Mouse (Mus musculus): ENCODE measurements around the gene Olfr619. TPM values are rescaled to one million over a fixed set of nuclear protein-coding genes. Genes with fewer than 3 reads are reported as not detected.

Olfr619 gene
- polyA plus RNA-seq (2014; fragmentation: Illumina TruSeq; extraction: RNeasy Lipid Tissue Mini Kit (QIAGEN cat#74804); ENCODE audit: low read depth, low replicate concordance), result not detected

DNA sequence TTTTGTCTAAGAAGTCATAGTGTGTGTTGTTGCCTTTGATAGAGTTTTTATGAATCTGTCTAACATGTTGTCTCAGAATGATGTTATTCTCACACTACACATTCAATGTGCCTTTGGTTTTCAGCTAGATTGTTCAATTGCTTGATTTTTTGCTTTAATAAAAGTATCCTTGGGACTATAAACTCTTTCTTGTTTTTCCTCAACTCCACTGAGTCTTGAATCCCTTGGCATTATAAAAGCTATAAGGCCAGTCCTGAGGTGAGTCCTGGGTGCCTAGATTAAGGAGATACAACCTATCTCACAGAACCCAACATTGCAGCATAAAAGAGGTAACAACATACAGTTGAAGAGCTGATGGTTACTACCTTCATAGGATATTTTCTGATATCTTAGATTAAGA is at the start of gene Olfr619:
Gene Olfr619 (plus strand): TSS at position 301 of the 400 bp plus-strand sequence.

GRCm38 (mm10) chr7:103555779-103556178 is 44.6 kb upstream of the Olfr619 start, which contains the start of gene Olfr615:
Gene Olfr615 (plus strand): TSS chr7:103556079.

GRCm38 (mm10) chr7:103569043-103569442 is 31.3 kb upstream of the Olfr619 start, which contains the start of gene Olfr616:
Gene Olfr616 (minus strand): TSS chr7:103569143.

GRCm38 (mm10) chr7:103572761-103573160 is 27.6 kb upstream of the Olfr619 start, which contains the start of gene Olfr617:
Gene Olfr617 (plus strand): TSS chr7:103573061.

GRCm38 (mm10) chr7:103589803-103590202 is 10.6 kb upstream of the Olfr619 start, which contains the start of gene Olfr618:
Gene Olfr618 (plus strand): TSS chr7:103590103.

DNA sequence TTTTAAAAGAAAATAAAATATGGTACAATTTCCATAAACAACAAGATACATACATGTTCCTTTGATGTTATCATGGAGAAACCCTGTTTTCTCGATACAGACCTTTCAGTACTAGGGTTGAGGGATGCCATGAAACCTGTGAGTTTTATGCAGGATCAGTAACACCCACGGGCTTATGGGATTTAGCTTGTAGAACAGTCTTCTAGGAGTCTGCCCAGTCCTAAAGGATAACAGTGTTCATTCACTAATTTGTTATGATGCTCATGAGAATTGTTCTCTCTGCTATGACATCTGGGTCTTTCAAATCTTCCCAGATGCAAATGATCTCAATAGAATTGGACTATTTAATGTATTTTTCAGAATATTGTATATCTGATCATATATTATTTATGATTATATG is 12.1 kb downstream of the Olfr619 start, which contains the start of gene Olfr620:
Gene Olfr620 (minus strand): TSS at position 101 of the 400 bp plus-strand sequence.

GRCm38 (mm10) chr7:103642602-103643001 is 42.2 kb downstream of the Olfr619 start, which contains the start of gene Olfr622:
Gene Olfr622 (minus strand): TSS chr7:103642702.

Other genes with a start within 250 kb of the Olfr619 start
- not detected for gene Olfr601, start 237.9 kb upstream of the Olfr619 start, polyA plus RNA-seq (2014; fragmentation: Illumina TruSeq; extraction: RNeasy Lipid Tissue Mini Kit (QIAGEN cat#74804); ENCODE audit: low read depth, low replicate concordance)
- gene Olfr603, start 214.4 kb upstream of the Olfr619 start, polyA plus RNA-seq (2014; fragmentation: Illumina TruSeq; extraction: RNeasy Lipid Tissue Mini Kit (QIAGEN cat#74804); ENCODE audit: low read depth, low replicate concordance), result not detected
- not detected for gene Usp17lc, start 185.5 kb upstream of the Olfr619 start, polyA plus RNA-seq (2014; fragmentation: Illumina TruSeq; extraction: RNeasy Lipid Tissue Mini Kit (QIAGEN cat#74804); ENCODE audit: low read depth, low replicate concordance)
- not detected for gene Olfr605, start 155.1 kb upstream of the Olfr619 start, polyA plus RNA-seq (2014; fragmentation: Illumina TruSeq; extraction: RNeasy Lipid Tissue Mini Kit (QIAGEN cat#74804); ENCODE audit: low read depth, low replicate concordance)
- gene Olfr606, start 151.5 kb upstream of the Olfr619 start, polyA plus RNA-seq (2014; fragmentation: Illumina TruSeq; extraction: RNeasy Lipid Tissue Mini Kit (QIAGEN cat#74804); ENCODE audit: low read depth, low replicate concordance), result not detected
- not detected for gene Olfr607, start 136.4 kb upstream of the Olfr619 start, polyA plus RNA-seq (2014; fragmentation: Illumina TruSeq; extraction: RNeasy Lipid Tissue Mini Kit (QIAGEN cat#74804); ENCODE audit: low read depth, low replicate concordance)
- not detected for gene Olfr608, start 130.7 kb upstream of the Olfr619 start, polyA plus RNA-seq (2014; fragmentation: Illumina TruSeq; extraction: RNeasy Lipid Tissue Mini Kit (QIAGEN cat#74804); ENCODE audit: low read depth, low replicate concordance)
- not detected for gene Olfr609, start 102.5 kb upstream of the Olfr619 start, polyA plus RNA-seq (2014; fragmentation: Illumina TruSeq; extraction: RNeasy Lipid Tissue Mini Kit (QIAGEN cat#74804); ENCODE audit: low read depth, low replicate concordance)
- gene Olfr610, start 88.5 kb upstream of the Olfr619 start, polyA plus RNA-seq (2014; fragmentation: Illumina TruSeq; extraction: RNeasy Lipid Tissue Mini Kit (QIAGEN cat#74804); ENCODE audit: low read depth, low replicate concordance), result not detected
- gene Olfr611, start 79.7 kb upstream of the Olfr619 start, polyA plus RNA-seq (2014; fragmentation: Illumina TruSeq; extraction: RNeasy Lipid Tissue Mini Kit (QIAGEN cat#74804); ENCODE audit: low read depth, low replicate concordance), result not detected
- not detected for gene Olfr612, start 57.9 kb upstream of the Olfr619 start, polyA plus RNA-seq (2014; fragmentation: Illumina TruSeq; extraction: RNeasy Lipid Tissue Mini Kit (QIAGEN cat#74804); ENCODE audit: low read depth, low replicate concordance)
- gene Olfr613, start 52.5 kb upstream of the Olfr619 start, polyA plus RNA-seq (2014; fragmentation: Illumina TruSeq; extraction: RNeasy Lipid Tissue Mini Kit (QIAGEN cat#74804); ENCODE audit: low read depth, low replicate concordance), result not detected
- not detected for gene Olfr615, start 44.5 kb upstream of the Olfr619 start, polyA plus RNA-seq (2014; fragmentation: Illumina TruSeq; extraction: RNeasy Lipid Tissue Mini Kit (QIAGEN cat#74804); ENCODE audit: low read depth, low replicate concordance)
- not detected for gene Olfr616, start 31.4 kb upstream of the Olfr619 start, polyA plus RNA-seq (2014; fragmentation: Illumina TruSeq; extraction: RNeasy Lipid Tissue Mini Kit (QIAGEN cat#74804); ENCODE audit: low read depth, low replicate concordance)
- not detected for gene Olfr617, start 27.5 kb upstream of the Olfr619 start, polyA plus RNA-seq (2014; fragmentation: Illumina TruSeq; extraction: RNeasy Lipid Tissue Mini Kit (QIAGEN cat#74804); ENCODE audit: low read depth, low replicate concordance)
- gene Olfr618, start 10.5 kb upstream of the Olfr619 start, polyA plus RNA-seq (2014; fragmentation: Illumina TruSeq; extraction: RNeasy Lipid Tissue Mini Kit (QIAGEN cat#74804); ENCODE audit: low read depth, low replicate concordance), result not detected
- gene Olfr620, start 12.0 kb downstream of the Olfr619 start, polyA plus RNA-seq (2014; fragmentation: Illumina TruSeq; extraction: RNeasy Lipid Tissue Mini Kit (QIAGEN cat#74804); ENCODE audit: low read depth, low replicate concordance), result not detected
- gene Olfr622, start 42.1 kb downstream of the Olfr619 start, polyA plus RNA-seq (2014; fragmentation: Illumina TruSeq; extraction: RNeasy Lipid Tissue Mini Kit (QIAGEN cat#74804); ENCODE audit: low read depth, low replicate concordance), result not detected
- not detected for gene Olfr623, start 63.1 kb downstream of the Olfr619 start, polyA plus RNA-seq (2014; fragmentation: Illumina TruSeq; extraction: RNeasy Lipid Tissue Mini Kit (QIAGEN cat#74804); ENCODE audit: low read depth, low replicate concordance)
- gene Olfr624, start 70.6 kb downstream of the Olfr619 start, polyA plus RNA-seq (2014; fragmentation: Illumina TruSeq; extraction: RNeasy Lipid Tissue Mini Kit (QIAGEN cat#74804); ENCODE audit: low read depth, low replicate concordance), result not detected
- not detected for gene Olfr625-ps1, start 82.1 kb downstream of the Olfr619 start, polyA plus RNA-seq (2014; fragmentation: Illumina TruSeq; extraction: RNeasy Lipid Tissue Mini Kit (QIAGEN cat#74804); ENCODE audit: low read depth, low replicate concordance)
- gene Olfr243, start 114.1 kb downstream of the Olfr619 start, polyA plus RNA-seq (2014; fragmentation: Illumina TruSeq; extraction: RNeasy Lipid Tissue Mini Kit (QIAGEN cat#74804); ENCODE audit: low read depth, low replicate concordance), result not detected
- not detected for gene Olfr628, start 129.8 kb downstream of the Olfr619 start, polyA plus RNA-seq (2014; fragmentation: Illumina TruSeq; extraction: RNeasy Lipid Tissue Mini Kit (QIAGEN cat#74804); ENCODE audit: low read depth, low replicate concordance)
- not detected for gene Olfr629, start 144.4 kb downstream of the Olfr619 start, polyA plus RNA-seq (2014; fragmentation: Illumina TruSeq; extraction: RNeasy Lipid Tissue Mini Kit (QIAGEN cat#74804); ENCODE audit: low read depth, low replicate concordance)
- not detected for gene Olfr630, start 156.8 kb downstream of the Olfr619 start, polyA plus RNA-seq (2014; fragmentation: Illumina TruSeq; extraction: RNeasy Lipid Tissue Mini Kit (QIAGEN cat#74804); ENCODE audit: low read depth, low replicate concordance)
- gene Olfr69, start 171.0 kb downstream of the Olfr619 start, polyA plus RNA-seq (2014; fragmentation: Illumina TruSeq; extraction: RNeasy Lipid Tissue Mini Kit (QIAGEN cat#74804); ENCODE audit: low read depth, low replicate concordance), result not detected
- not detected for gene Olfr68, start 179.1 kb downstream of the Olfr619 start, polyA plus RNA-seq (2014; fragmentation: Illumina TruSeq; extraction: RNeasy Lipid Tissue Mini Kit (QIAGEN cat#74804); ENCODE audit: low read depth, low replicate concordance)
- gene Olfr67, start 191.2 kb downstream of the Olfr619 start, polyA plus RNA-seq (2014; fragmentation: Illumina TruSeq; extraction: RNeasy Lipid Tissue Mini Kit (QIAGEN cat#74804); ENCODE audit: low read depth, low replicate concordance), result not detected
- 792 TPM for gene Hbb-bt, start 213.4 kb downstream of the Olfr619 start, polyA plus RNA-seq (2014; fragmentation: Illumina TruSeq; extraction: RNeasy Lipid Tissue Mini Kit (QIAGEN cat#74804); ENCODE audit: low read depth, low replicate concordance)
- 6,129 TPM for gene Hbb-bs, start 227.5 kb downstream of the Olfr619 start, polyA plus RNA-seq (2014; fragmentation: Illumina TruSeq; extraction: RNeasy Lipid Tissue Mini Kit (QIAGEN cat#74804); ENCODE audit: low read depth, low replicate concordance)
- not detected for gene Hbb-bh2, start 239.9 kb downstream of the Olfr619 start, polyA plus RNA-seq (2014; fragmentation: Illumina TruSeq; extraction: RNeasy Lipid Tissue Mini Kit (QIAGEN cat#74804); ENCODE audit: low read depth, low replicate concordance)
- gene Hbb-bh1, start 242.6 kb downstream of the Olfr619 start, polyA plus RNA-seq (2014; fragmentation: Illumina TruSeq; extraction: RNeasy Lipid Tissue Mini Kit (QIAGEN cat#74804); ENCODE audit: low read depth, low replicate concordance), result not detected